Mouse (Mus musculus) lung, embryonic 16.5 days (tissue): ENCODE measurements at regions not wholly inside any gene's neighbourhood (a gene's known extent, or its start where the extent isn't known, plus 50 kb on each side); places are given as distances from the start of the nearest gene placed in this dataset.

Experiments used
- ATAC-seq: fragments of 200-750 bp; cut with Nextera tagmentation; 2 replicates; pipeline ENCODE4 v1.8.0; 2017; ENCODE audit warnings: low read depth, mild to moderate bottlenecking, moderate library complexity
- H3K27ac ChIP-seq: fragments of 300-500 bp; sonication (generic); 2 replicates; pipeline ENCODE4 v1.5.1; 2014; ENCODE audit warnings: mild to moderate bottlenecking, control low read depth, low read length
- H3K27me3 ChIP-seq: fragments of 300-500 bp; sonication (generic); 2 replicates; pipeline ENCODE4 v1.6.1; 2014; ENCODE audit warnings: low read depth, low read length, mixed read lengths; ENCODE audit not compliant: control insufficient read depth, insufficient read depth
- H3K36me3 ChIP-seq: fragments of 300-500 bp; sonication (generic); 2 replicates; pipeline ENCODE4 v1.6.1; 2014; ENCODE audit warnings: low read length; ENCODE audit not compliant: control insufficient read depth, insufficient read depth
- H3K4me1 ChIP-seq: fragments of 300-500 bp; sonication (generic); replicated peaks from 2 replicates; pipeline ENCODE4 v1.6.1; 2014; ENCODE audit warnings: low read length, mixed read lengths; ENCODE audit not compliant: control insufficient read depth, insufficient read depth
- H3K4me2 ChIP-seq: fragments of 300-500 bp; sonication (generic); 2 replicates; pipeline ENCODE4 v1.6.1; 2014; ENCODE audit warnings: low read depth, low read length, control low read depth
- H3K4me3 ChIP-seq: fragments of 300-500 bp; sonication (generic); 2 replicates; pipeline ENCODE4 v1.5.1; 2014; ENCODE audit warnings: mild to moderate bottlenecking, low read length, control low read depth
- H3K9ac ChIP-seq: fragments of 300-500 bp; sonication (generic); 2 replicates; pipeline ENCODE4 v1.6.1; 2014; ENCODE audit warnings: low read length, control low read depth
- H3K9me3 ChIP-seq: fragments of 300-500 bp; sonication (generic); 2 replicates; pipeline ENCODE4 v1.6.1; 2016; ENCODE audit warnings: low read length; ENCODE audit not compliant: control insufficient read depth
- WGBS: fragments of 180-500 bp; shearing (Covaris S2); extraction: QIAGEN DNeasy Blood & Tissue Kit; methylation state at CpG from one replicate; pipeline ENCODE4 v1.1.7; 2014; 5-methylcytosine and 5-hydroxymethylcytosine counted together

GRCm38 (mm10) chr10:96788352-96789016 is 171.7 kb downstream of the Btg1 start:
- Histone ChIP-seq H3K4me3 (no peak overlapping the region), H3K9me3 (no peaks in the 10 kb centered on the region), H3K27ac (no peak overlapping the region), H3K36me3 (no peaks in the 10 kb centered on the region), H3K27me3 (no peaks in the 10 kb centered on the region), H3K4me1 (no peaks in the 10 kb centered on the region), H3K9ac (no peak overlapping the region), H3K4me2 (no peak overlapping the region)
- 67% methylated on average over 8 of the region's 8 CpGs for WGBS
- no peak for ATAC-seq

GRCm38 (mm10) chr10:96797116-96797515 is 180.3 kb downstream of the Btg1 start:
- no peak overlapping the region for H3K4me3 ChIP-seq
- no peak for ATAC-seq
- H3K4me2 ChIP-seq: no peak overlapping the region
- no peak overlapping the region for H3K9ac ChIP-seq
- H3K27me3 ChIP-seq: no peaks in the 10 kb centered on the region
- H3K27ac ChIP-seq: no peak overlapping the region
- no peaks in the 10 kb centered on the region for H3K36me3 ChIP-seq
- 81% methylated on average over 6 of the region's 6 CpGs for WGBS
- H3K9me3 ChIP-seq: no peaks in the 10 kb centered on the region
- no peaks in the 10 kb centered on the region for H3K4me1 ChIP-seq

- no peaks in the 10 kb centered on the region for H3K9me3 ChIP-seq
- WGBS: 78% methylated on average over 3 of the region's 3 CpGs
- no peak for ATAC-seq
- H3K27me3 ChIP-seq: no peaks in the 10 kb centered on the region
- no peak overlapping the region for H3K9ac ChIP-seq
- no peaks in the 10 kb centered on the region for H3K4me1 ChIP-seq
- H3K4me3 ChIP-seq: no peak overlapping the region
- H3K27ac ChIP-seq: no peak overlapping the region
- H3K36me3 ChIP-seq: no peaks in the 10 kb centered on the region
- H3K4me2 ChIP-seq: no peak overlapping the region
These were observed 184.0 kb downstream of the Btg1 start for GRCm38 (mm10) chr10:96800801-96801200.

- no peak overlapping the region for H3K4me3 ChIP-seq
- no peak overlapping the region for H3K4me2 ChIP-seq
- H3K9ac ChIP-seq: no peak overlapping the region
- no peak for ATAC-seq
- H3K27me3 ChIP-seq: no peaks in the 10 kb centered on the region
- no peaks in the 10 kb centered on the region for H3K36me3 ChIP-seq
- 49% methylated on average over 7 of the region's 7 CpGs for WGBS
- no peaks in the 10 kb centered on the region for H3K9me3 ChIP-seq
- no peaks in the 10 kb centered on the region for H3K4me1 ChIP-seq
- no peak overlapping the region for H3K27ac ChIP-seq
These were observed 187.4 kb downstream of the Btg1 start for GRCm38 (mm10) chr10:96804030-96804784.

GRCm38 (mm10) chr10:96806579-96806978 is 189.8 kb downstream of the Btg1 start:
- no peak overlapping the region for H3K4me3 ChIP-seq
- no peak overlapping the region for H3K4me2 ChIP-seq
- no peaks in the 10 kb centered on the region for H3K36me3 ChIP-seq
- no peaks in the 10 kb centered on the region for H3K9me3 ChIP-seq
- H3K4me1 ChIP-seq: no peaks in the 10 kb centered on the region
- no peaks in the 10 kb centered on the region for H3K27me3 ChIP-seq
- 42% methylated on average over 6 of the region's 7 CpGs for WGBS
- ATAC-seq: no peak
- H3K9ac ChIP-seq: no peak overlapping the region
- H3K27ac ChIP-seq: no peak overlapping the region

GRCm38 (mm10) chr10:96821852-96822251 is 205.0 kb downstream of the Btg1 start:
- Histone ChIP-seq H3K9me3 (no peaks in the 10 kb centered on the region), H3K27ac (0 out of 2 replicates have a peak overlapping the region, but pooled peaks have one; percentile 4), H3K4me3 (no peak overlapping the region), H3K4me2 (no peak overlapping the region), H3K36me3 (no peaks in the 10 kb centered on the region), H3K9ac (no peak overlapping the region), H3K27me3 (no peaks in the 10 kb centered on the region), H3K4me1 (peaks cover 9% of the 10 kb centered on the region; the same call in 1 of the 2 replicates)
- 38% methylated on average over 1 of the region's 1 CpGs for WGBS
- ATAC-seq: peak; percentile 62

GRCm38 (mm10) chr10:96822344-96823335 is 205.8 kb downstream of the Btg1 start:
- ATAC-seq: peak; percentile 62; the same call in 1 of the 2 replicates
- H3K9me3 ChIP-seq: no peaks in the 10 kb centered on the region

GRCm38 (mm10) chr10:96826234-96826788 is 209.5 kb downstream of the Btg1 start:
- Histone ChIP-seq H3K36me3 (no peaks in the 10 kb centered on the region), H3K27ac (no peak overlapping the region), H3K27me3 (no peaks in the 10 kb centered on the region), H3K4me3 (peak overlapping the region; percentile 15), H3K4me2 (peak overlapping the region; percentile 36), H3K4me1 (peaks cover 9% of the 10 kb centered on the region; the same call in 1 of the 2 replicates), H3K9me3 (no peaks in the 10 kb centered on the region), H3K9ac (no peak overlapping the region)
- WGBS: 10% methylated on average over 7 of the region's 7 CpGs
- ATAC-seq: peak; percentile 76

More at GRCm38 (mm10) chr10:96822344-96823335, 205.8 kb downstream of the Btg1 start:
- 64% methylated on average over 7 of the region's 7 CpGs for WGBS
- H3K27ac ChIP-seq: peak overlapping the region; percentile 4; the same call in 1 of the 2 replicates
- H3K4me2 ChIP-seq: no peak overlapping the region
- H3K36me3 ChIP-seq: no peaks in the 10 kb centered on the region
- no peak overlapping the region for H3K9ac ChIP-seq
- no peak overlapping the region for H3K4me3 ChIP-seq
- H3K4me1 ChIP-seq: peaks cover 9% of the 10 kb centered on the region; the same call in 1 of the 2 replicates
- H3K27me3 ChIP-seq: no peaks in the 10 kb centered on the region
